Mouse (Mus musculus) heart, postnatal 0 days (tissue): ENCODE results near the gene Poc1b. TPM values are rescaled to one million over a fixed set of nuclear protein-coding genes. Genes with fewer than 3 reads are reported as not detected.

Experiments
- ATAC-seq: fragments of 200-750 bp; cut with Nextera tagmentation; 2 replicates; pipeline ENCODE4 v1.8.0; 2017; ENCODE audit warnings: low read depth, moderate number of reproducible peaks, moderate library complexity; ENCODE audit not compliant: insufficient read depth
- DNase-seq: peaks from one replicate; pipeline ENCODE4 v3.0.0-alpha.2; 2016; ENCODE audit warnings: low spot score
- H3K27ac ChIP-seq: fragments of 300-500 bp; sonication (generic); 2 replicates; pipeline ENCODE4 v1.5.1; 2014; ENCODE audit warnings: low read depth, mild to moderate bottlenecking
- H3K27me3 ChIP-seq: fragments of 300-500 bp; sonication (generic); 2 replicates; pipeline ENCODE4 v1.6.1; 2014; ENCODE audit warnings: low read length, mixed read lengths; ENCODE audit not compliant: control insufficient read depth, insufficient read depth
- H3K36me3 ChIP-seq: fragments of 300-500 bp; sonication (generic); replicated peaks from 2 replicates; pipeline ENCODE4 v1.6.1; 2014; ENCODE audit warnings: low read length, mixed read lengths; ENCODE audit not compliant: control insufficient read depth, insufficient read depth
- H3K4me1 ChIP-seq: fragments of 300-500 bp; sonication (generic); 2 replicates; pipeline ENCODE4 v1.6.1; 2014; ENCODE audit warnings: antibody characterized with exemption; ENCODE audit not compliant: control insufficient read depth, insufficient read depth
- H3K4me2 ChIP-seq: fragments of 300-500 bp; sonication (generic); 2 replicates; pipeline ENCODE4 v1.6.1; 2014; ENCODE audit warnings: low read depth, mild to moderate bottlenecking, low read length, moderate library complexity
- H3K4me3 ChIP-seq: fragments of 300-500 bp; sonication (generic); 2 replicates; pipeline ENCODE4 v1.5.1; 2014; ENCODE audit warnings: low read depth, low read length
- H3K9ac ChIP-seq: fragments of 300-500 bp; sonication (generic); replicated peaks from 2 replicates; pipeline ENCODE4 v1.6.1; 2014; ENCODE audit warnings: low read depth, low read length, mixed read lengths
- H3K9me3 ChIP-seq: fragments of 300-500 bp; sonication (generic); replicated peaks from 2 replicates; pipeline ENCODE4 v1.6.1; 2016; ENCODE audit warnings: low read length; ENCODE audit not compliant: control insufficient read depth
- CTCF ChIP-seq: IDR thresholded peaks from 2 replicates; pipeline ENCODE4 v1.5.1; 2016; ENCODE audit warnings: antibody characterized with exemption, control low read depth, low read depth
- EP300 ChIP-seq: IDR thresholded peaks from 2 replicates; pipeline ENCODE4 v1.6.1; 2016; ENCODE audit warnings: antibody characterized with exemption, low read depth
- WGBS: fragments of 180-500 bp; shearing (Covaris S2); extraction: QIAGEN DNeasy Blood & Tissue Kit; methylation state at CpG from one replicate; pipeline ENCODE4 v1.1.7; 2014; 5-methylcytosine and 5-hydroxymethylcytosine counted together
- polyA plus RNA-seq: library from polyadenylated mRNA; unstranded; fragments of >200 nt; fragmentation: Nextera tagmentation; extraction: Ambion mirVana; gene quantifications from 2 replicates; pipeline ENCODE4 v1.2.1, GENCODE M21; 2015
- total RNA-seq: library from RNA; depleted of rRNA; stranded (reverse); fragments of >200 nt; gene quantifications from 2 replicates; pipeline ENCODE4 v1.2.3, GENCODE M21; 2014; ENCODE audit warnings: low replicate concordance

Gene Poc1b
- total and polyA plus RNA-seq, 2 experiments from 2014 or later = 3.2 to 5.2 TPM

GRCm38 (mm10) chr10:99237205-99237832 lies 130.5 kb downstream of the Poc1b start:
- no peak overlapping the region for H3K9ac ChIP-seq
- TF ChIP-seq EP300 = no peak
- TF ChIP-seq CTCF = no peak
- no peaks in the 10 kb centered on the region for H3K4me1 ChIP-seq
- no peaks in the 10 kb centered on the region for H3K27me3 ChIP-seq
- 18% methylated on average over 11 of the region's 11 CpGs for WGBS
- no peak for DNase-seq
- H3K4me2 ChIP-seq = peak overlapping the region; percentile 17; the same call in 1 of the 2 replicates
- peak; percentile 24; the same call in 1 of the 2 replicates for ATAC-seq
- H3K9me3 ChIP-seq = no peaks in the 10 kb centered on the region
- no peaks in the 10 kb centered on the region for H3K36me3 ChIP-seq
- peak overlapping the region; percentile 63 for H3K27ac ChIP-seq
- H3K4me3 ChIP-seq = no peak overlapping the region

- no peaks in the 10 kb centered on the region for H3K9me3 ChIP-seq
- no peak overlapping the region for H3K9ac ChIP-seq
- H3K27me3 ChIP-seq = no peaks in the 10 kb centered on the region
- no peak overlapping the region for H3K27ac ChIP-seq
- DNase-seq (no peak), ATAC-seq (no peak)
- no peaks in the 10 kb centered on the region for H3K4me1 ChIP-seq
- H3K4me2 ChIP-seq = no peak overlapping the region
- TF ChIP-seq CTCF (no peak), EP300 (no peak)
- no peak overlapping the region for H3K4me3 ChIP-seq
- no peaks in the 10 kb centered on the region for H3K36me3 ChIP-seq
- 92% methylated on average over 11 of the region's 11 CpGs for WGBS
These were observed 131.7 kb downstream of the Poc1b start for GRCm38 (mm10) chr10:99238537-99238936.

GRCm38 (mm10) chr10:99241284-99241828 lies 134.5 kb downstream of the Poc1b start:
- Histone ChIP-seq H3K9me3 (no peaks in the 10 kb centered on the region), H3K4me1 (no peaks in the 10 kb centered on the region), H3K9ac (no peak overlapping the region), H3K27me3 (no peaks in the 10 kb centered on the region), H3K36me3 (no peaks in the 10 kb centered on the region), H3K4me3 (no peak overlapping the region), H3K4me2 (peak overlapping the region; percentile 3; the same call in 1 of the 2 replicates), H3K27ac (peak overlapping the region; percentile 56; the same call in 1 of the 2 replicates)
- 73% methylated on average over 7 of the region's 7 CpGs for WGBS
- TF ChIP-seq EP300 (no peak), CTCF (no peak)
- DNase-seq = no peak
- no peak for ATAC-seq

GRCm38 (mm10) chr10:99241829-99242711 lies 135.2 kb downstream of the Poc1b start:
- Histone ChIP-seq H3K4me1 (no peaks in the 10 kb centered on the region), H3K36me3 (no peaks in the 10 kb centered on the region), H3K4me2 (peak overlapping the region; percentile 3; the same call in 1 of the 2 replicates), H3K9me3 (no peaks in the 10 kb centered on the region), H3K9ac (no peak overlapping the region), H3K4me3 (no peak overlapping the region), H3K27ac (peak overlapping the region; percentile 56; the same call in 1 of the 2 replicates), H3K27me3 (no peaks in the 10 kb centered on the region)
- ATAC-seq (peak; percentile 20; the same call in 1 of the 2 replicates), DNase-seq (no peak)
- TF ChIP-seq CTCF (no peak), EP300 (no peak)
- 53% methylated on average over 16 of the region's 16 CpGs for WGBS

GRCm38 (mm10) chr10:99242721-99243120 lies 135.9 kb downstream of the Poc1b start:
- H3K4me1 ChIP-seq = no peaks in the 10 kb centered on the region
- TF ChIP-seq CTCF (no peak), EP300 (no peak)
- H3K27me3 ChIP-seq = no peaks in the 10 kb centered on the region
- H3K27ac ChIP-seq = peak overlapping the region; percentile 23; the same call in 1 of the 2 replicates
- no peaks in the 10 kb centered on the region for H3K36me3 ChIP-seq
- DNase-seq = no peak
- H3K4me3 ChIP-seq = no peak overlapping the region
- no peak for ATAC-seq
- H3K9me3 ChIP-seq = no peaks in the 10 kb centered on the region
- 83% methylated on average over 10 of the region's 10 CpGs for WGBS
- H3K9ac ChIP-seq = no peak overlapping the region
- no peak overlapping the region for H3K4me2 ChIP-seq
